In the genomic region with DNA sequence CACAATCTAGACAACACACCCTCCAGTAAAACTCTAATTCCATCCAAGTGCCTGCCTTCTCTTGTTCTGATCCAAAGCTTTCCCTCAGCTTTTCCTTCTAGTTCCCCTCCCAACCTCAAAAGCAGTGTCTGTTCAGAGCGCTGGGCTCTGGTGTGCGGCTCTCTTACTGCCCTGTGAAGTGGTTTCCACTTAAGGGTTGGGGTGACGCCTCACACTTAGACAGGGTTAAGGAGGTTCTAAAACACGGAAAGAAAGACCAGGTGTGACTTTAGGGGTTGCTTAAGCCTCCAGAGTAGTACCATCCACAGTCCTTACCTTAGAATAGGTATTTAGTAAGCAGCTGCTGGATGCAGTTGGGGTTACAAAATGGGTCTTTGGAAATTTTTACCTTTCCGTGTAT, we compare ENCODE assay signal across 20 mouse cellular contexts.
DNase-seq lines count a peak whose midpoint lies in the region; ATAC-seq lines count a peak whose summit lies in the region.
"Had no signal": no experiment of that assay in that cellular context is flagged by ENCODE, and none has a peak within 500 bp of the region (broad histone marks: within the 10 kb centered on the region; RNA-seq: fewer than 3 reads in every experiment).

No protein-coding gene starts in this region.

- H3K4me1 ChIP-seq in lung, embryonic 15.5 days, result 0 out of 2 replicates have a peak, but pooled peaks cover 3% of the 10 kb centered on the region
- H3K4me1 ChIP-seq: embryonic facial prominence, embryonic 13.5 days had no signal

- no peaks in the 10 kb centered on the region for H3K36me3 ChIP-seq in lung, embryonic 15.5 days
- H3K36me3 ChIP-seq: embryonic facial prominence, embryonic 13.5 days; forebrain, embryonic 12.5 days; heart, embryonic 12.5 days; hindbrain, embryonic 10.5 days; hindbrain, embryonic 15.5 days had no signal

- H3K4me3 ChIP-seq in lung, embryonic 15.5 days, result no peak overlapping the region
- H3K4me3 ChIP-seq: embryonic facial prominence, embryonic 13.5 days; forebrain, embryonic 12.5 days; heart, adult 2 months; heart, embryonic 12.5 days; hindbrain, embryonic 10.5 days; hindbrain, embryonic 15.5 days had no signal

- no peak overlapping the region for H3K9ac ChIP-seq in lung, embryonic 15.5 days
- H3K9ac ChIP-seq: embryonic facial prominence, embryonic 13.5 days; forebrain, embryonic 12.5 days; heart, embryonic 12.5 days; hindbrain, embryonic 15.5 days had no signal

- no peak overlapping the region for H3K27ac ChIP-seq in lung, embryonic 15.5 days
- H3K27ac ChIP-seq: embryonic facial prominence, embryonic 13.5 days; forebrain, embryonic 12.5 days; heart, adult 2 months; hindbrain, embryonic 10.5 days; hindbrain, embryonic 15.5 days had no signal

- WGBS in lung, embryonic 15.5 days, result 64% methylated on average over 5 of the region's 5 CpGs

- no peak for DNase-seq in lung, postnatal 10 days
- DNase-seq in CD4-positive helper T cell, adult 2 months (ENCODE audit: low read depth, low spot score), result peak; percentile 57
- peak; percentile 58 for DNase-seq in induced T-regulatory cell, adult 2 months (ENCODE audit: low read depth)
- no peak for DNase-seq in testis, postnatal 14 days (ENCODE audit: low spot score)
- DNase-seq in liver, result no peak
- no peak for DNase-seq in Muller cell, postnatal 12 days (ENCODE audit: inconsistent ontology term)
- DNase-seq: adrenal gland, postnatal 10 days; cerebellum, adult 11 months; cerebellum, adult 9-10 months; cerebellum, postnatal 36 days; gastrocnemius, postnatal 10 days; heart, adult 2 months had no signal

- H3K27me3 ChIP-seq in lung, embryonic 15.5 days, result no peaks in the 10 kb centered on the region
- H3K27me3 ChIP-seq: embryonic facial prominence, embryonic 13.5 days; forebrain, embryonic 12.5 days; heart, embryonic 12.5 days; hindbrain, embryonic 15.5 days had no signal

- no peaks in the 10 kb centered on the region for H3K9me3 ChIP-seq in lung, embryonic 15.5 days
- H3K9me3 ChIP-seq: embryonic facial prominence, embryonic 13.5 days; forebrain, embryonic 12.5 days; heart, embryonic 12.5 days; hindbrain, embryonic 10.5 days; hindbrain, embryonic 15.5 days had no signal

- ATAC-seq in lung, embryonic 15.5 days (ENCODE audit: borderline replicate concordance, extremely low read depth, low FRiP score, low TSS enrichment), result 0 out of 2 replicates have a peak, but pooled peaks have one; percentile 35
- peak; percentile 24 for ATAC-seq in CD4-positive, CD25-positive, alpha-beta regulatory T cell, adult 4 months
- ATAC-seq: forebrain, embryonic 16.5 days had no signal

- H3K4me2 ChIP-seq in lung, embryonic 15.5 days, result no peak overlapping the region
- H3K4me2 ChIP-seq: embryonic facial prominence, embryonic 13.5 days; forebrain, embryonic 12.5 days; heart, embryonic 12.5 days; hindbrain, embryonic 15.5 days had no signal

Comparison
In these comparisons a context has a peak if more than half of its experiments do, and no peak if none do; other contexts are left out.
1. DNase-seq: peak in CD4-positive helper T cell, adult 2 months (single experiment) and induced T-regulatory cell, adult 2 months (single experiment); none in lung, postnatal 10 days (single experiment), testis, postnatal 14 days (single experiment), liver (single experiment) and Muller cell, postnatal 12 days (single experiment).